Mouse (Mus musculus): ENCODE results near the gene Cct8. TPM values are rescaled to one million over a fixed set of nuclear protein-coding genes. Genes with fewer than 3 reads are reported as not detected.

Cct8 gene
- total and polyA plus RNA-seq, 3 experiments: 393 to 1,102 (median 812) TPM

GRCm38 (mm10) chr16:87434946-87435345 is 60.7 kb downstream of the Cct8 start:
- Histone ChIP-seq H3K27ac (ENCODE audit: control insufficient read depth, low read depth, low read length) (no peak overlapping the region), H3K4me3 (ENCODE audit: control insufficient read depth in 1 of 2, insufficient read depth in 1 of 2, low read depth in 2 of 2, low read length in 2 of 2) (no peak overlapping the region), H3K27me3 (ENCODE audit: control insufficient read depth in 1 of 2, insufficient read depth in 2 of 2, low read length in 2 of 2) (no peaks in the 10 kb centered on the region), H3K4me1 (ENCODE audit: control insufficient read depth in 1 of 2, insufficient read depth in 2 of 2, low read length in 2 of 2) (peaks cover 2 to 9% of the 10 kb centered on the region in 2 experiments; a peak in 3 of 4 replicates), H3K9ac (ENCODE audit: control insufficient read depth, low read depth, low read length, poor library complexity, severe bottlenecking) (no peak overlapping the region), H3K9me3 (replicated peaks; ENCODE audit: insufficient read depth, low read length) (no peaks in the 10 kb centered on the region), H3K36me3 (ENCODE audit: control insufficient read depth in 1 of 2, insufficient read depth in 2 of 2, low read length in 2 of 2) (peaks cover 0 to 17% of the 10 kb centered on the region in 2 experiments; a peak in 2 of 4 replicates), H3K79me2 (ENCODE audit: control insufficient read depth, insufficient read depth, low read length, poor library complexity) (peaks cover 20% of the 10 kb centered on the region)
- no peak for DNase-seq (ENCODE audit: low read depth, low spot score)
- no peak for TF ChIP-seq MAX (IDR thresholded peaks at IDR 0.05; ENCODE audit: low read length)
- no peak for TF ChIP-seq USF1 (IDR thresholded peaks at IDR 0.05; ENCODE audit: low read depth, low read length)
- TF ChIP-seq RCOR1 (IDR thresholded peaks at IDR 0.05; ENCODE audit: low read depth, low read length): no peak
- TF ChIP-seq GATA1 (IDR thresholded peaks at IDR 0.05; ENCODE audit: low read depth, low read length): no peak
- TF ChIP-seq KAT2A (conservative IDR thresholded peaks at IDR 0.05; ENCODE audit: low read depth, low read length): no peak
- TF ChIP-seq UBTF (IDR thresholded peaks at IDR 0.05; ENCODE audit: borderline replicate concordance, insufficient read depth, low read depth, low read length): no peak
- no peak for TF ChIP-seq MAFK (IDR thresholded peaks at IDR 0.05; ENCODE audit: borderline replicate concordance, low read depth, low read length)
- TF ChIP-seq CHD2 (IDR thresholded peaks at IDR 0.05; ENCODE audit: low read length): no peak
- TF ChIP-seq USF2 (IDR thresholded peaks at IDR 0.05; ENCODE audit: borderline replicate concordance in 1 of 2, insufficient read depth in 1 of 2, low read depth in 1 of 2, low read length in 2 of 2): no peak
- no peak for TF ChIP-seq EP300 (IDR thresholded peaks at IDR 0.05; ENCODE audit: low read depth in 1 of 2, low read length in 2 of 2)
- TF ChIP-seq SIN3A (IDR thresholded peaks at IDR 0.05; ENCODE audit: low read length): no peak
- TF ChIP-seq NELFE (IDR thresholded peaks at IDR 0.05; ENCODE audit: low read depth, low read length): no peak
- TF ChIP-seq POLR2AphosphoS2 (IDR thresholded peaks at IDR 0.05; ENCODE audit: low read length): no peak
- TF ChIP-seq CTCF (IDR thresholded peaks at IDR 0.05 in 2 of 3, conservative IDR thresholded peaks at IDR 0.05 in 1 of 3; ENCODE audit: control insufficient read depth in 1 of 3, insufficient read depth in 1 of 3, low read depth in 2 of 3, low read length in 3 of 3, poor library complexity in 1 of 3, severe bottlenecking in 1 of 3): no peak
- TF ChIP-seq ELF1 (IDR thresholded peaks at IDR 0.05; ENCODE audit: low read depth, low read length): no peak
- no peak for TF ChIP-seq POLR2A (IDR thresholded peaks at IDR 0.05; ENCODE audit: control insufficient read depth in 1 of 2, insufficient read depth in 1 of 2, low read depth in 1 of 2, low read length in 2 of 2, poor library complexity in 1 of 2)
- no peak for TF ChIP-seq MXI1 (IDR thresholded peaks at IDR 0.05; ENCODE audit: low read depth, low read length)
- TF ChIP-seq MYB (IDR thresholded peaks at IDR 0.05; ENCODE audit: low read depth, low read length): no peak

- Histone ChIP-seq H3K27ac (ENCODE audit: control insufficient read depth, low read depth, low read length) (no peak overlapping the region), H3K4me3 (ENCODE audit: control insufficient read depth in 1 of 2, insufficient read depth in 1 of 2, low read depth in 2 of 2, low read length in 2 of 2) (no peak overlapping the region), H3K27me3 (ENCODE audit: control insufficient read depth in 1 of 2, insufficient read depth in 2 of 2, low read length in 2 of 2) (no peaks in the 10 kb centered on the region), H3K79me2 (ENCODE audit: control insufficient read depth, insufficient read depth, low read length, poor library complexity) (peaks cover 27% of the 10 kb centered on the region), H3K4me1 (ENCODE audit: control insufficient read depth in 1 of 2, insufficient read depth in 2 of 2, low read length in 2 of 2) (peaks cover 2 to 12% of the 10 kb centered on the region in 2 experiments; a peak in 3 of 4 replicates), H3K9me3 (replicated peaks; ENCODE audit: insufficient read depth, low read length) (no peaks in the 10 kb centered on the region), H3K36me3 (ENCODE audit: control insufficient read depth in 1 of 2, insufficient read depth in 2 of 2, low read length in 2 of 2) (peaks cover 0 to 22% of the 10 kb centered on the region in 2 experiments; a peak in 2 of 4 replicates), H3K9ac (ENCODE audit: control insufficient read depth, low read depth, low read length, poor library complexity, severe bottlenecking) (no peak overlapping the region)
- TF ChIP-seq KAT2A (conservative IDR thresholded peaks at IDR 0.05; ENCODE audit: low read depth, low read length): no peak
- TF ChIP-seq UBTF (IDR thresholded peaks at IDR 0.05; ENCODE audit: borderline replicate concordance, insufficient read depth, low read depth, low read length): no peak
- no peak for TF ChIP-seq GABPA (IDR thresholded peaks at IDR 0.05; ENCODE audit: low read depth, low read length)
- TF ChIP-seq MAFK (IDR thresholded peaks at IDR 0.05; ENCODE audit: borderline replicate concordance, low read depth, low read length): no peak
- no peak for TF ChIP-seq MYB (IDR thresholded peaks at IDR 0.05; ENCODE audit: low read depth, low read length)
- TF ChIP-seq CHD1 (IDR thresholded peaks at IDR 0.05; ENCODE audit: low read depth, low read length): no peak
- DNase-seq (ENCODE audit: low read depth, low spot score): no peak
Measured at GRCm38 (mm10) chr16:87434266-87434665, 61.4 kb downstream of the Cct8 start.

Other genes starting within 250 kb of the Cct8 start
- 14.4 and 16.1 TPM in 2 replicates for gene N6amt1, start 141.7 kb downstream of the Cct8 start, total RNA-seq (2012; rRNA removed)
- 10 to 100 TPM in 1 of 2 experiments, not detected in 1; 24.6 TPM for gene N6amt1, start 141.7 kb downstream of the Cct8 start, polyA plus RNA-seq (2012; ENCODE audit: insufficient read depth in 1 of 2, insufficient read length in 2 of 2, low read depth in 1 of 2, low replicate concordance in 2 of 2, missing spikeins in 1 of 2)
- 16.0 and 16.4 TPM in 2 replicates for gene Ltn1, start 63.3 kb downstream of the Cct8 start, total RNA-seq (2012; rRNA removed)
- 10 to 100 TPM; 22.3 to 55.9 TPM for gene Ltn1, start 63.3 kb downstream of the Cct8 start, polyA plus RNA-seq (2012; ENCODE audit: insufficient read depth in 1 of 2, insufficient read length in 2 of 2, low read depth in 1 of 2, low replicate concordance in 2 of 2, missing spikeins in 1 of 2)
- gene Rwdd2b, start 55.3 kb downstream of the Cct8 start, total RNA-seq (2012; rRNA removed): 9.0 and 11.3 TPM in 2 replicates
- 10 to 100 TPM in 1 of 2 experiments, not detected in 1; 17.2 TPM for gene Rwdd2b, start 55.3 kb downstream of the Cct8 start, polyA plus RNA-seq (2012; ENCODE audit: insufficient read depth in 1 of 2, insufficient read length in 2 of 2, low read depth in 1 of 2, low replicate concordance in 2 of 2, missing spikeins in 1 of 2)
- gene Usp16, start 41.2 kb downstream of the Cct8 start, total RNA-seq (2012; rRNA removed): 75.7 and 76.4 TPM in 2 replicates
- gene Usp16, start 41.2 kb downstream of the Cct8 start, polyA plus RNA-seq (2012; ENCODE audit: insufficient read depth in 1 of 2, insufficient read length in 2 of 2, low read depth in 1 of 2, low replicate concordance in 2 of 2, missing spikeins in 1 of 2): 100 to 1,000 TPM in 1 of 2 experiments, 10 to 100 TPM in 1; 66.6 to 256 TPM
- gene Map3k7cl, start 57.5 kb upstream of the Cct8 start, total RNA-seq (2012; rRNA removed): not detected in 2 replicates
- gene Map3k7cl, start 57.5 kb upstream of the Cct8 start, polyA plus RNA-seq (2012; ENCODE audit: insufficient read depth in 1 of 2, insufficient read length in 2 of 2, low read depth in 1 of 2, low replicate concordance in 2 of 2, missing spikeins in 1 of 2): not detected
- 21.1 and 23.1 TPM in 2 replicates for gene Bach1, start 203.1 kb upstream of the Cct8 start, total RNA-seq (2012; rRNA removed)
- gene Bach1, start 203.1 kb upstream of the Cct8 start, polyA plus RNA-seq (2012; ENCODE audit: insufficient read depth in 1 of 2, insufficient read length in 2 of 2, low read depth in 1 of 2, low replicate concordance in 2 of 2, missing spikeins in 1 of 2): 10 to 100 TPM in 1 of 2 experiments, not detected in 1; 20.5 TPM

Data from MEL (cell line).